Mouse (Mus musculus): ENCODE data around the gene Rsph1. TPM values are rescaled to one million over a fixed set of nuclear protein-coding genes. Genes with fewer than 3 reads are reported as not detected.

Gene Rsph1
- polyA plus RNA-seq, 1 experiment from 2014 or later, result 1.3 TPM

GRCm38 (mm10) chr17:31207771-31208334, 69.3 kb downstream of the Rsph1 start, which contains the start of gene Ubash3a:
TSS of gene Ubash3a (plus strand) at chr17:31207873.
- WGBS, result 51% methylated on average over 12 of the region's 12 CpGs
- Histone ChIP-seq H3K4me3 (replicated peaks) (no peak within 1 kb of the TSS), H3K9ac (no peak within 1 kb of the TSS), H3K27ac (no peak within 1 kb of the TSS), H3K4me1 (replicated peaks) (no peaks in the 10 kb centered on the region), H3K4me2 (replicated peaks) (no peak within 1 kb of the TSS), H3K36me3 (no peaks in the 10 kb centered on the region), H3K9me3 (no peaks in the 10 kb centered on the region), H3K27me3 (replicated peaks) (no peaks in the 10 kb centered on the region)
- no peak for ATAC-seq

Other genes starting within 250 kb of the Rsph1 start
- gene Abcg1, start 219.7 kb downstream of the Rsph1 start, polyA plus RNA-seq (2015; fragmentation: Nextera tagmentation; extraction: Ambion mirVana), result 5.8 and 6.2 TPM in 2 replicates
- gene Tff3, start 147.7 kb downstream of the Rsph1 start, polyA plus RNA-seq (2015; fragmentation: Nextera tagmentation; extraction: Ambion mirVana), result 710 and 905 TPM in 2 replicates
- 2.5 and 7.8 TPM in 2 replicates for gene Tff2, start 133.1 kb downstream of the Rsph1 start, polyA plus RNA-seq (2015; fragmentation: Nextera tagmentation; extraction: Ambion mirVana)
- gene Tff1, start 112.1 kb downstream of the Rsph1 start, polyA plus RNA-seq (2015; fragmentation: Nextera tagmentation; extraction: Ambion mirVana), result 5.2 and 5.8 TPM in 2 replicates
- gene Tmprss3, start 78.4 kb downstream of the Rsph1 start, polyA plus RNA-seq (2015; fragmentation: Nextera tagmentation; extraction: Ambion mirVana), result 0.06 TPM in 1 of 2 replicates, not detected in the other
- 0.20 and 0.21 TPM in 2 replicates for gene Ubash3a, start 69.5 kb downstream of the Rsph1 start, polyA plus RNA-seq (2015; fragmentation: Nextera tagmentation; extraction: Ambion mirVana)
- 18.4 and 22.7 TPM in 2 replicates for gene Slc37a1, start 9.4 kb upstream of the Rsph1 start, polyA plus RNA-seq (2015; fragmentation: Nextera tagmentation; extraction: Ambion mirVana)
- 52.0 and 55.3 TPM in 2 replicates for gene Pde9a, start 108.8 kb upstream of the Rsph1 start, polyA plus RNA-seq (2015; fragmentation: Nextera tagmentation; extraction: Ambion mirVana)
- gene Wdr4, start 242.6 kb upstream of the Rsph1 start, polyA plus RNA-seq (2015; fragmentation: Nextera tagmentation; extraction: Ambion mirVana), result 45.3 and 47.0 TPM in 2 replicates
- 404 and 457 TPM in 2 replicates for gene Ndufv3, start 242.7 kb upstream of the Rsph1 start, polyA plus RNA-seq (2015; fragmentation: Nextera tagmentation; extraction: Ambion mirVana)